Mouse (Mus musculus) CD4-positive, CD25-positive, alpha-beta regulatory T cell, adult 2 months (primary cell): ENCODE results near the gene Mast3.

ENCODE experiments used
- DNase-seq: peaks from one replicate; pipeline ENCODE4 v3.0.0-alpha.2; 2012; ENCODE audit warnings: low read depth, low spot score

The Mast3 gene

DNA sequence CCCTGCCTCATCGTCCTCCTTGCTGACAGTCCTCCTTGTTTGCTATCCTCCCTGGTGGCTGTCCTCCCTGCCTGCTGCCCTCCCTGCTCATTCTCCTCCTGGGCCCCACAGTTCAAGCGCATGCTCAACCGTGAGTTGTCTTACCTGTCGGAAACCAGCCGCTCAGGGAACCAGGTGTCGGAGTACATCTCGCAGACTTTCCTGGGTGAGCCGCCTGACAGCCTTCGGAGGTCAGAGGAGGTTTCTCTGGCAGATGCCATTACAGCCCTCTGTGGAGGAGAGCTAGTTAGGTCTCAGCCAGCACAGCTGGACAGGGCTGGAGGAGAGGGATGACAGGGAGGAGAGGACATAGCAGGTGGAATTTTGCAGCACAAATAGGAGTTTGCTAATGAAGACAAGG, 58.2 kb downstream of the Mast3 start:
- no peak for DNase-seq

DNA sequence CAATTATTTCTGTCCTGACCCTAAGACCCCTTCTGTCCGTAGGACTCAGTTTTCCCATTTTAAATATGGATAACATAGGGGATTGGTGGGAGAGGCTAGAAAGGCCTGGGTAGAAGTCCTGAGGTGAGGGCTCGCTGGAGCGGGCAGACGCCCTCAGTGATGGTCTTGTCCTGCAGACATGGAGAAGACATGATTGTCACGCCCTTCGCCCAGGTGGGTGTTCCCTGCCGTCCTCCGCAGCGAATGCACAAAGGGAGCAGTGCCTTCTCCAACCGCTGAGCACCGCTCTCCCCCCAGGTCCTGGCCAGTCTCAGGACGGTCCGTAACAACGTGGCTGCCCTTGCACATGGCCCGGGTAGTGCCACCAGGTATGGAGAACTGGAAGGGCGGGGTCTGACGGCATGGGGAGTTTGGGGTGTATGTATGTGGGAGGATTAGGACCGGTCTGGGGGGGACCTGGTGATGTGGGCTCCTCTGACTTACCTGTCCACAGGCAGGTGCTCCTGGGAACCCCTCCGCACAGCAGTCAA, 59.1 kb downstream of the Mast3 start:
- no peak for DNase-seq

DNA sequence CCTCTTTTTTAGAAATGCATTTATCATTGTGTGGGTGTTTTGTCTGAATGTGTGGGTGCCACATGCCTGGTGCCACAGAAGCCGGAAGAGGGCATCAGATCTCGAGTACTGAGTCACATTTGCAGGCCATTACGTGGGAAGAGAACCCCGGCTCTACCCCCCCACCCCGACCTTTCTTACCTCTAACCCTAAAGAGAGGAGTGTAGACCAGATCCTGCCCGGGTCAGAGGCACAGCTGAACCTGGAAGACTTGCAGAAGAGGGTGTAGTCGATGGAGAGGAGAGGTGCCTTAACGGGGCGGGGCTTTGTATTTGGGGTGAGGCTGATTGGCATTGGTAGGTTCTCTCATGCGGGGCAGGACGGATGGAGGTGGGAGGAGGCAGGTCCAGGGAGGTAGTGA, 60.0 kb downstream of the Mast3 start:
- peak; percentile 57 for DNase-seq

DNA sequence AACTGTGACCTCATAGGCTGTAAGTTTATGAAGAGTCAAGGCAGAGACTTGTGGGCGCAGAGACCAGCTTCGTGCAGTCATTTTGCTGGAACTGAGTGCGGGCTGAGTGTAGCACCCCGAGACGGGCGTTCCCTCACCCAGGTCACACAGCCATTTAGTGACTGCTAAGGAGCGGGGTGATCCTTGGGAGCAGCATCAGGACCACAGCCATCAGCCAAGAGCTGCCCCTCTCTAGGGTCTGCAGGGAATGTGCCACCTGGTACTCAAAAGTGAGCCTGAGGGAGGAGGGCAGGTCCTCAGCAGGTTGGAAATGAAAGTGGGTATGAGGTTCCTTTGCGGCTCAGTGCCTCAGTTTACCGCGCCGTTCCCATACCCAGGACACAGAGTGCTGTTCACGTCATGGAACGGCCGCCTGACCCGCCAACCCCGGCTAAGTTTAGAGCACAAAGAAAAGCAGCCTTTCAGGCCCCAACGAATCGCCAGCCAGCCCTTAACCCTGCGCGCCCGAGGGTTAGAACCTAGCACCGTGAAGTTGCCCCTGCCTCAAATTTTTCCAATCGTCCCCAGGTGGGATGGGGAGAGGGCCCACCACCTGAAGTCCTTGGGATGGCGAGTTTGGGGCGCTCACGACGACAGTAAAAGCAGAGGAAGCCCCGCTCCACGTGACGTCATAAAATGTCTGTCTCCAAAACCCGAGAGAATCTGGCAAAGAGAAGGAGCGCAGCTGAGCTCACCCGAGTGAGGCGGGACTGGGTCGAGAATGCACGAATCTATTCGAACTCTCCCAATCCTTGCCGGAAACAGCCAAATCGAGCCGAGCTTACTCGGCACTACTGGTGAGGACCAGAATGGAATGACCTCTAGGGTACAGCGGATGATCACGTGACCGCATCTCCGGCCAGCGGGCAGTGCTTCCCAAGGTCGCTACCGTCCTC, 60.9 kb downstream of the Mast3 start:
- peak; percentile 70 for DNase-seq

DNA sequence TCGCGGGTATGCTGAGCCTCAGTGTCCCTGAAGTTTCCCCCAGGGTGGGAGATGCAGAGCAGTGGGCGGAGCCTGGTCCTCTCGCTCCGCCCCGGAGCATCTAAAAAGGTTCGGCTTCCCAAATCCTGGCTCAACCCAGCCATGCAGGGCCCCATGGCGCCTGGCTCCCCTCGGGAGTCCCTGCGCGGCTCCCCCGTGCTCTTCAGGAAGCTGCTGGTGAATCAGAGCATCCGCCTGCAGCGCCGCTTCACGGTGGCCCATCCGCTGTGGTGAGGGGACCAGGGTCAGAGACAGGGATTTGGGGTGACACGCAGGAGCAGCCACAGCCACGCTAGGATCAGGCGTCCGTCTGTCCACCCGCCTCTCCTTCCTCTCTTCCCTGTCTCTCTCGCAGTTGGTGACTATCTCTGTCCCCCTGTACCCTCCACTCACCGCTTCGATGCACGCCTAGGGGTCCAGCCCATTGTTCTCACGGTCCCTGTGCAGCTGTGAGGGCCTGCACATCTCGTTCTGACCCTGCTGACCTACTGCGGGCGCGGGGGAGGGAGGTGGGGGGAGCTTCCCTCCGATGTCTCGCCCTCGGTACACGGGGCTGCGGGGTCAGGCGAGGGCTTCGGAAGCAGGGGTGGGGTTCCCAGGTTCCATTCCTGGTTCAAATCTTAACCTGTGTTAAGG, 61.7 kb downstream of the Mast3 start:
- peak; percentile 53 for DNase-seq

DNA sequence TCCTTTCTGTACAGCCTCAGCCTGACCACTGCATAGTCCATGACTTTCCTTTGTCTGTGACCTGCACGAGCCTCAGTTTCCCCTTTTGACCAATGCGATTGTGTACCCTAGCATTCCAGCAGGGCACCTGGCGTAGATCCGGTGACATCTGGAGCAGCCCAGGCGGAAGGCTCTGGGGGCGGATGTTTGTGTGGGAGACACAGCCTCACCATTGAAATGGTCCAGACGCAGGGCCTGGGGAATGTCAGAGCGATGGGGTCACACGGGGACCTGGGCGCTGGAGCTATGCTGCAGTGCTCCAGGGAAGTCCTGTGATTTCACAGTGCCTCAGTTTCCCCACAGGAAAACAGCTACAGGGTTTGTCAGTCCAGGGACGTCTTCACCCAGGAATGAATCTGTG, 62.7 kb downstream of the Mast3 start:
- no peak for DNase-seq

DNA sequence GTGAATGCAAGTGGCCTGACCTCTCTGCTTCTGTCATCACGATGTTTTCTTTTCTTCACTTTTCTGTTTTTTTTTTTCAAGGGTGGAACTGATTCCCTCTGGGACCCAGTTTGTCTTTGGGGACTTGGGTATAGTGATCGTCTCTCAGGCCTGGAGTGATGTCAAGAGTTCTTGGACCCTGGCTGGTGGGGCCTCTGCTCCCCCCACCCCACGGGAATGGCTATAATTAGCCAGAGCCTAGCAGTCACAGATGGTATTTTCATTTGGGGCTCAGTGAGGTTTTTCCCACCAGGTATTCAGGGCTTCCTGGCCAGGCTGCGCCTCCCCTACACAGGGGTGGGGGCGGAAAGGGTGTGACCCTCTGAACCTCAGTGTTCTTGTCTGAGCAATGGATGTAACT, 63.2 kb downstream of the Mast3 start:
- no peak for DNase-seq

DNA sequence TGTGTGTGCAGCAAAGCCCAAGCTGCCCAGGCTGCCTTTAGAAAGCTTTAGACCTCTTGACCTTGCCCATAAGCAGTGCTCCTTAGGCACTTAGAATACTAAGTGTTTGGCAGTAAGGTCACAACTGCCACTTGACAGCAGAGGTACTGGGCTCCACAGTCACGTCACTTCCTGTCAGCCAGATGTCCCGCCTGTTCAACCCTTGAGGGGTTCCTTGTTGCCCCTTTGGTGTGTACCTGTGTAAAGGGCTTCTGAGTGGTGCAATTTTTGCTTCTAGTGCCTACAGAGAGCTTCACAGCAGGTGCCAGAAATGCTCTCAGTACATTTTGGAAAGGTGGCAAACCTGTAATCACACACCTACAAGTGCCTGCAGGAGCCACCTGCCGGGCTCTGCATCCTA, 66.6 kb downstream of the Mast3 start:
- no peak for DNase-seq

DNA sequence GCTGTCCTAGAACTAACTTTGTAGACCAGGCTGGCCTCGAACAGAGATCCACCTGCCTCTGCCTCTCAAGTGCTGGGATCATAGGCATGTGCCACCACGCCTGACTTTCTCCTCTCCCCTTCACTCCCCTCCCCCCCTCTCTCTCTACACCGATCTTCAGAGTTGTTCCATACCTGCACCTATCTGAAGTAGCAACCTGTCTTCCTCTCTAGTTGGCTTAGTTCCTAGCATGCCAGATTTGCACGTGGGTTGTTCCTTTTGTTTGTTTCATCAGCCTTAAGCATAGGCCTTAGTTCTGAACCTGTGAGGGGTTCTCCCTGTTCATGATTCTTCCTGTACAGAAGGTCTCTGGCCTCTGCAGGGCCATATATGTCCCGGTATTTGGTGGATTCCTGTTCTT, 67.1 kb downstream of the Mast3 start:
- DNase-seq, result no peak

DNA sequence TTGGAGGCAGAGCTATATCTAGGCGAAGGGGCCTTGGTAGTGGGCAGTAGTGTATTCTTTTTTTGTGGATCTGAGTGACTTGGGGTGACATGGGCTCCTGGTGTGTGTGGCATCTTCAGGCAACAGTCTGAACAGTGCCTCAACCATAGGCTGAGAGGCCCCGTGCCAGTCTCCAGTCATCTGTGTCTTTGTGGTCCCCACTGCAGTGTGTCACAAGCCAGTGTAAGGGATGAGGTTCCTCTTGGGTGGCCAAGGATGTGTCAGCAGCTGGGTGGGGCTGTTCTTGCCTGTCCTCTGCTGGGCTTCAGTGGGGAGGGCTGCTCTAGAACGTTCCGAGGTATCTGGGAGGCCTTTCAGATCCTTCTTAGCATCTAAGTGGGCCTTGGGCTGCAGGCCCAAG, 73.9 kb downstream of the Mast3 start:
- DNase-seq, result no peak

DNA sequence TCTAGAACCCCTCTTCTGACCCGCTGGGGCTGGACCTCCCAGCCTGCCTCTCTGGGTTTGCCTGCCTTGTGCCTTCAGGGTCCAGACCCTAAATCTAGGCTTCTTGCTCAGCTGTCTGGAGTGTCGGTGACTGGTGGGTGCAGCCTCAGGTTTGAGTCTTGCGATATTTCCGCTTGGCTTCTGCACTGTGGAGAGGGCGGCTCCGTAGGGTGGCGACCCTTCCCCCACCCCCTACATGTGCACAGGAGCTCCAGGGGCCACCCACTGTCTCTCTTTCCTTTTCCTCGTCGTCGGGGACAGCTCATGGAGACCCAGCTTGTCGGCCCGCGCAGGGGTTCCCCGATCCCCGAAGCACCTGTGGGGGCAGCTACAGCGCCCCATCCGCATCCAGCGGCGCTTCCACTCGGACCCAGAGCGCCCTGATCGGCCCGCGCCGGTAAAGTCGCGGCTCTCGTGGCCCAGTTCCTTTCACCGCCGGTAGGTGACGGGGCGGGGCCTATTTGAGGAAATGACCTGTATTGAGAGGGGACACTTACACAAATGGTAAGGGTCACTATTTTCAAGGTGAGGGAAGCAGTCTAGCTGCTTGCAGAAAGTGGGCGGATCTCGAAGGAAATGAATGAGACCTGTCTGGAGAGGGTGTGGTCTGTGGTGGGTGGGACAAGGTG, 74.9 kb downstream of the Mast3 start:
- peak; percentile 67 for DNase-seq
